Mouse (Mus musculus): ENCODE measurements around the gene Epha5. TPM values are rescaled to one million over a fixed set of nuclear protein-coding genes. Genes with fewer than 3 reads are reported as not detected.
A peak's percentile ranks its signal among the peaks of the same experiment; 100 is the strongest.

The Epha5 gene
- polyA plus RNA-seq, 1 experiment from 2014 or later, result 55.7 TPM

DNA sequence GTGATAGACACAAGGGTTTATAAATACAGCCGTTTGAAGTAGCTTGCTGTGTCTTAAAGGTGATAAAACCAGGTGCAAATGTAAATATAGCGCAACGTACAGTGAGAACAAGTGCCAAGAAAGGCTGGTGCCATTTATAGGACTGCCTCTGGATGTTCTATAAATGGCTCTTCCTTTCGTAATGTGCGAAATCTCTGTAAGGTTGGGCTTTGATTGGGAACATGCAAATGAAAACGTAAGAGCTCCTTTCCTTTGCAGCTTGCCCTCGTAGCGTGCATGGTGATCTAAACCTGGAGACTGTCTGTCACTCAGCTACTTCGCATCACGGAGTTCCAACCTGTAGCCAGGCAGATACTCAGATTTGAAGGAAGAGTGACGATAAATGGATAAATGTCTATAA lies 321.2 kb downstream of the Epha5 start:
- H3K36me3 ChIP-seq (ENCODE audit: control insufficient read depth, insufficient read depth, low read length), result no peaks in the 10 kb centered on the region
- no peak for DNase-seq
- no peaks in the 10 kb centered on the region for H3K27me3 ChIP-seq (ENCODE audit: control insufficient read depth, insufficient read depth, low read length)
- no peaks in the 10 kb centered on the region for H3K9me3 ChIP-seq (ENCODE audit: control insufficient read depth, low read length)
- no peak overlapping the region for H3K4me3 ChIP-seq (replicated peaks; ENCODE audit: low read depth, low read length)
- H3K9ac ChIP-seq (replicated peaks; ENCODE audit: low read length), result no peak overlapping the region
- no peak for ATAC-seq (ENCODE audit: low FRiP score, low TSS enrichment)
- no peaks in the 10 kb centered on the region for H3K4me1 ChIP-seq (ENCODE audit: control insufficient read depth, insufficient read depth, low read length)
- no peak overlapping the region for H3K4me2 ChIP-seq (ENCODE audit: low read length)
- WGBS, result 83% methylated on average over 11 of the region's 11 CpGs
- no peak overlapping the region for H3K27ac ChIP-seq (replicated peaks; ENCODE audit: low read depth, low read length)

DNA sequence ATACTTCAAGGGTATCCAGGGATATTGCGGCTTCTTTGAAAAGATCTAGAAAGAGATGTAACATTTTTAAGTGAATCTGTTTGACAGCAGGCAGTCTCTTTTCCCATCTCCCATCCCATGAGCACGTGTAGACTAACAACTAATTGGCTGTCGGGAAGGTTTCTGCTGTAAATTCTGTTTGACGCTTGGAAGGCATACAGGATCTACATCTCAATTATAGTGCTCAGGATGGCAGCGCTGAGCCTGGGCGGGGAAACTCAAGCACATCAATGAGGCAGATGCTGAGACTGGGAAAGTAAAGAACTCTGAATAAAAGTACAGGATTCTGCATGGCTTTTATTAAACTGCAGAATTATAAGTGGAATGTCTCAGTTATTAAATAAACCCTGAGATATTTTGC lies 335.9 kb downstream of the Epha5 start:
- peak; percentile 66 for DNase-seq
- H3K4me2 ChIP-seq (ENCODE audit: low read length), result no peak overlapping the region
- no peaks in the 10 kb centered on the region for H3K27me3 ChIP-seq (ENCODE audit: control insufficient read depth, insufficient read depth, low read length)
- H3K4me1 ChIP-seq (ENCODE audit: control insufficient read depth, insufficient read depth, low read length), result no peaks in the 10 kb centered on the region
- no peak overlapping the region for H3K27ac ChIP-seq (replicated peaks; ENCODE audit: low read depth, low read length)
- no peak overlapping the region for H3K4me3 ChIP-seq (replicated peaks; ENCODE audit: low read depth, low read length)
- no peaks in the 10 kb centered on the region for H3K36me3 ChIP-seq (ENCODE audit: control insufficient read depth, insufficient read depth, low read length)
- H3K9ac ChIP-seq (replicated peaks; ENCODE audit: low read length), result no peak overlapping the region
- H3K9me3 ChIP-seq (ENCODE audit: control insufficient read depth, low read length), result no peaks in the 10 kb centered on the region
- ATAC-seq (ENCODE audit: low FRiP score, low TSS enrichment), result peak; percentile 68; the same call in 1 of the 2 replicates
- WGBS, result 33% methylated on average over 6 of the region's 6 CpGs

DNA sequence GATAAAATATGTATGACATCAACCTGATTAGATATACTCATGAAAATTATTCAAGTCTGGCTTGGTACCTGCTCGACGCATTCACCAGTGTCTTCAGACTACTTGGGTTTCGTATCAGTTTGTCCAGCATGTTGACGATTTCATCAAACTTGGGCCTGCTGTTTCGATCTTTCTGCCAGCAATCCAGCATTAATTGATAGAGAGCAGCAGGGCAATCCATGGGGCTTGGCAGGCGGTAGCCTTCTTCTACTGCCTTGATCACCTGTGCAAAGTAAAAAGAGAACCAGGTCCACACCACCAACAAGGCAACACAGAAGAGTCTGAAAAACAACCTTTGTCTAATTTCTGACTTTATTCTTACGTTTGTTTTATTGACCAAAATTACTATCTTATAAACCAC lies 346.2 kb downstream of the Epha5 start:
- no peak for ATAC-seq (ENCODE audit: low FRiP score, low TSS enrichment)
- 81% methylated on average over 7 of the region's 7 CpGs for WGBS
- Histone ChIP-seq H3K4me2 (ENCODE audit: low read length) (no peak overlapping the region), H3K4me3 (replicated peaks; ENCODE audit: low read depth, low read length) (no peak overlapping the region), H3K9ac (replicated peaks; ENCODE audit: low read length) (no peak overlapping the region), H3K4me1 (ENCODE audit: control insufficient read depth, insufficient read depth, low read length) (no peaks in the 10 kb centered on the region), H3K27me3 (ENCODE audit: control insufficient read depth, insufficient read depth, low read length) (no peaks in the 10 kb centered on the region), H3K9me3 (ENCODE audit: control insufficient read depth, low read length) (no peaks in the 10 kb centered on the region), H3K27ac (replicated peaks; ENCODE audit: low read depth, low read length) (no peak overlapping the region), H3K36me3 (ENCODE audit: control insufficient read depth, insufficient read depth, low read length) (no peaks in the 10 kb centered on the region)
- DNase-seq, result no peak

DNA sequence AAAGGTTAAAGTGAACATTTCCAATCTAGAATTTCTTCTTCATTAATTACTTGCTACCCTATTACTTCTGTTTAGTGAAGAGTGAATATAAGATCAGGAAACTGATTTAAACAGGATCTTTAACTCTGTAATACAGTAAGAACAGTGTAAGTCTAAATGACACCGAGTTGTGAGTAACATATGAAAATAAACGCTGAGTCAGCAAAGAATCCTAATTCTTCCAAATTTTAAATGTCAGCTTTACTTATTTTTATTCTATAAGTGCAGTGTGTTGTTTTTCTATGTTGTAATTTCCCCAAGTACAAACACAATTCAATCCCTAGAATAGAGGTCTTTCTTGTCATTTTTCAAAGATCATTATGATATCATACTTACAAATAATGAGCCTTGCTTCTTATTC lies 363.3 kb downstream of the Epha5 start:
- DNase-seq (no peak), ATAC-seq (ENCODE audit: low FRiP score, low TSS enrichment) (no peak)
- Histone ChIP-seq H3K4me2 (ENCODE audit: low read length) (no peak overlapping the region), H3K27ac (replicated peaks; ENCODE audit: low read depth, low read length) (no peak overlapping the region), H3K4me3 (replicated peaks; ENCODE audit: low read depth, low read length) (no peak overlapping the region), H3K27me3 (ENCODE audit: control insufficient read depth, insufficient read depth, low read length) (no peaks in the 10 kb centered on the region), H3K4me1 (ENCODE audit: control insufficient read depth, insufficient read depth, low read length) (no peaks in the 10 kb centered on the region), H3K36me3 (ENCODE audit: control insufficient read depth, insufficient read depth, low read length) (no peaks in the 10 kb centered on the region), H3K9me3 (ENCODE audit: control insufficient read depth, low read length) (no peaks in the 10 kb centered on the region), H3K9ac (replicated peaks; ENCODE audit: low read length) (no peak overlapping the region)
- 90% methylated on average over 2 of the region's 2 CpGs for WGBS

DNA sequence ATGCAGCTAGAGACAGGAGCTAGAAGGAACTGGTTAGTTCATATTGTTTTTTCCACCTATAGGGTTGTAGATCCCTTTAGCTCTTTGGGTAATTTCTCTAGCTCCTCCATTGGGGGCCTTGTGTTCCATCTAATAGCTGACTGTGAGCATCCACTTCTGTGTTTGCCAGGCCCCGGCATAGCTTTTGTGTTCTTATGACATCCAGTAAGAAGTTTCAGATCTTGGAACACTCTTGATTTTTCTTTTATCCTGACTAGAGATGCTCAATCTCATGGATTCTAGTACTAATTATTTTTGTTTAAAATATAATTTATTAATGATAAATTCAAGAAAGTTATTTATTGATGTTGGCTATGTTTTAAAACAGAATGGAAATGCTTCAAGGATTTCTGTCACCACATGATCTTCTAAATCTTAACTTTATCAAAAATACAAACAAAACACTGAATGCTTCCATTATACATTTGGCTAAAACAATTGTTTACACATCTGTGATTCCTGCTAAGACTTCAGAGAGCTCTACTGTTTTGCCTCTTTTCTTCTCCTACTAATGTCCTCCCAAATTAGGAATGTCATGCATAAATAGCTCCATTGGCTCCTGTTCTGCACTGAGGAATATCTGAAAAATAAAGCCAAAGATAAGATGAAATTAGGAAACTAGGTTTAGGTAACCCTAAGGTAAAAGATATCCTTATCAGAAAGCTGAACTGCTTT lies 379.8 kb downstream of the Epha5 start:
- Histone ChIP-seq H3K9ac (replicated peaks; ENCODE audit: low read length) (no peak overlapping the region), H3K27me3 (ENCODE audit: control insufficient read depth, insufficient read depth, low read length) (no peaks in the 10 kb centered on the region), H3K36me3 (ENCODE audit: control insufficient read depth, insufficient read depth, low read length) (no peaks in the 10 kb centered on the region), H3K4me3 (replicated peaks; ENCODE audit: low read depth, low read length) (no peak overlapping the region), H3K27ac (replicated peaks; ENCODE audit: low read depth, low read length) (no peak overlapping the region), H3K9me3 (ENCODE audit: control insufficient read depth, low read length) (no peaks in the 10 kb centered on the region), H3K4me2 (ENCODE audit: low read length) (no peak overlapping the region), H3K4me1 (ENCODE audit: control insufficient read depth, insufficient read depth, low read length) (no peaks in the 10 kb centered on the region)
- WGBS, result 95% methylated on average over 1 of the region's 1 CpGs
- DNase-seq (no peak), ATAC-seq (ENCODE audit: low FRiP score, low TSS enrichment) (no peak)

All from midbrain, embryonic 14.5 days (tissue).